Mouse (Mus musculus) right cerebral cortex, postnatal 36 days (tissue): ENCODE data around the gene Txndc15.
A peak's percentile ranks its signal among the peaks of the same experiment; 100 is the strongest.
"Not testable (repeated sequence)": the region's sequence is repeated elsewhere in the genome, so short reads cannot be mapped to it uniquely, and the experiment has no call there.

Experiments used
- DNase-seq, 2 experiments: peaks; one replicate each; pipeline ENCODE4 v3.0.0; 2022; ENCODE audit warnings: low spot score in 2 of 2, mixed read lengths in 1 of 2

Gene Txndc15

DNA sequence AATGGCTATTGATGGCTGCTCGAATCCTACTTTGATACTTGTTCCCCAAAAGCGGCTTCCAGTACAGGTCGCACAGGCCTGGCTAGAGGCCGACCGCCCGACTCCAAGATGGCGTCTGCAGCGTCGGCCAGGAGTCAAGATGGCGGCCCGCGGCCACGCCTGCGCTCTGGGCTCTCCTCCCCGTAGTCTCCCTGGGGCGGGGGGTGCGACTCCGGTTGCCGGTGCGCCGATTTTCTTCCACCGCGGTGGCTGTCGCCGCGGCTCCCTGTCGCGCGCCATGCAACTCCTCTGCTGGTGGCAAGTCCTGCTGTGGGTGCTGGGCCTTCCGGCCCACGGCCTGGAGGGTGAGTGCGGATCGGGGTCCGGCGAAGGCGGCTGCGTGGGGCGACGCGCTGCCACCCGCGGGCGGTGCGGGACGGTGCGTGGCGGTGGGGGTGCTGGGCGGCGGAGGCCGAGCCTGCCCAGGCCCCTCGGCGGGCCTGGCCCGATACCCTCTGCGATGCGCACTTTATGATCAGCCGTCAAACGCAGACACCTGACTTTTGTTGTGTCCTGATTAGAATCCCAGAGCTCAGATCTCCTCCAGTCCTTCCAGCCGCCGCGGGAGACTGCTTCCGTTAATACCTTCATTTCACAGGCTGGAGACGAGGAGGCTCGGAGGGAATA lies at the start of gene Txndc15:
Txndc15 (plus strand) TSS at position 150 of the 666 bp plus-strand sequence.
- DNase-seq, result peak; percentile 77 to 80

DNA sequence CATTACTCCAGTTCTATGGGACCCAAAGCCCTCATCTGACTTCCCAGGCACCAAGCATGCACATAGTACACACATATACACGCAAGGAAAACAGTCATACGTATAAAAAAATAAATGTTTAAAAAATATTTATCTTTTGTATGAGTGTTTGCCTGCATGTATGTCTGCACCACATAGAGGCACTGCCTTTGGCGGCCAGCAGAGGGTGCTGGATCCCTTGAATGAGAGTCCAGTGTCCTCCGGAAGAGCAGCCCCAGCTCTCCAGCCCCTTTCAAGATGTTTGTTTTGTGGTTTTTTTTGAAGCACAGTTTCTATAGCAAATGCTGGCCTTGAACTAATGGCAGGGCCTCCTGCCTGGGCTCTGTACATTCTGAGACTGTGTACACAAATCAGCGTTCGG lies 45.9 kb upstream of the Txndc15 start:
- no peak for DNase-seq

DNA sequence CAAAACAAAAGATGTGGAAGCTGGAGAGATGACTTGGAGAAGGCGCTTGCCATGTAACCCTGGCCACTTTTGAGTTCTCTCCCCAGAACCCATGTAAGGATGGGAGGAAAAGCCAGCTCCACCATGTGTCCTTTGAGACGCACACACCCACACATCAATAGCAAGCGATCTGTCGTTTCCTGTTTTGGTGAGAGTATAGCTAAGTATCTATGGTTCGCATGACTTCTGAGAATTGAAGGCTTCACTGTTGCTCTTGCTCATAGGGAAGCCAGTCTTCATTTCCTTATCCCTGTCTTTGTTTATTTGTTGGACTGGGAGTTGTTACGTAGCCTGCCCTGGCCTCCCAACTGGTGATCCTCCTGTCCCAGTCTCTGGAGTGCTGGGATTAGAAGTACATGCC lies 41.7 kb upstream of the Txndc15 start:
- no peak for DNase-seq

DNA sequence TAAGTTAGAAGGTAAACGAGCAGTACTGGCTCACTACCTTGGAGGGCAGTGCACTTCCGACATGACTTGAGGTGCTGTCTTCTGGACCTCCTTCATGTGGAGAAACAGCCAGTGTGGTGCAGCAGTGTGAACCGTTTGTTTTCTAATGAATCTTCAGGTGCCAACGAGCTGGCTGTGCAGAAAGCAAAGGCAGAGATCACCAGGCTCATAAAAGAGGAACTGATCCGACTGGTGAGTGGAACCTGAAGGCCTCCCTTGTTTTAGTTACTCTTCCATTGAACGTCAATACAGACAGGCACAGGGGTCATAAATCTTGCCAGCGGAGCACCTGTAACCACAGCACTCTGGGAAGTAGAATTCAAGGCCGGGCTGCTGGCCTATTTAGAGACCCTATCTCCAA lies 37.1 kb upstream of the Txndc15 start:
- no peak for DNase-seq

DNA sequence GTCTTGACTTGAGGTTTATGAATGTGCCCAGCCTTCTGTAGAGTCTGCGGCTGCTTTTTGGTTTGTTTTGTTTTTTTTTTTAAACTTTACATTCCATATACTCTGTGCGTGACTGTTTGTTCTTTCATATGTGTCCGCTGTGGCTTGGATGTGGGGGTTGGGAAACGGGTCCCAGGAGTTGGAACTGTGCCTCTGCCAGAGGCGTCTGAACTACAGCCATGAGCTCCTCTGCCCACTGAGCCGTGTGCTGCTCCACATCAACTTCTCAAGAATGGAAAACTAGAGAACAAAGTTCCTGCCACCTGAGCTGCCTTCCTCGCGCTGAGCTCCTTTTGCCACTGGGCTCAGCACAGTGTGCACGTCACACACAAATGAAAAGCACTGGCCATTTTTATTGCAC lies 32.2 kb upstream of the Txndc15 start:
- no peak for DNase-seq

DNA sequence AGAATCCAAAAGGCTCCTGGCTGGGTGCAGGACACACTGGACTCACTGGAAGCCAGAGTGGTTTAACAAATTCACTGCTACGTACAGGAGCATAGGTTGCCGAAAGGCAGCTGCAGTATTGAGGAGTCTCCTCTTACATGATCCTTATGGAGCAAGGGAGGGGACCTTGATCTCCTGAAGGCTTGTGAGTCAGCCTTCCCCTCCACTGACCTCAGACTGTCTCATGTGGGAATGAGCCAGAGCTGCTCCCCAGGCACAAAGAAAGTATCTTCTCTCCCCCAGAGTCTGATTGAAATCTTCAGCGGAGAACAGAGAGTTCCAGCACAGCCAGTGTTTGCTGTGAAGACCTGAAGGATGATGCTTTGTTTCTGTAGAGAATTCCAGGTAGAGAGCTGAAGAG lies 30.9 kb upstream of the Txndc15 start:
- no peak for DNase-seq

DNA sequence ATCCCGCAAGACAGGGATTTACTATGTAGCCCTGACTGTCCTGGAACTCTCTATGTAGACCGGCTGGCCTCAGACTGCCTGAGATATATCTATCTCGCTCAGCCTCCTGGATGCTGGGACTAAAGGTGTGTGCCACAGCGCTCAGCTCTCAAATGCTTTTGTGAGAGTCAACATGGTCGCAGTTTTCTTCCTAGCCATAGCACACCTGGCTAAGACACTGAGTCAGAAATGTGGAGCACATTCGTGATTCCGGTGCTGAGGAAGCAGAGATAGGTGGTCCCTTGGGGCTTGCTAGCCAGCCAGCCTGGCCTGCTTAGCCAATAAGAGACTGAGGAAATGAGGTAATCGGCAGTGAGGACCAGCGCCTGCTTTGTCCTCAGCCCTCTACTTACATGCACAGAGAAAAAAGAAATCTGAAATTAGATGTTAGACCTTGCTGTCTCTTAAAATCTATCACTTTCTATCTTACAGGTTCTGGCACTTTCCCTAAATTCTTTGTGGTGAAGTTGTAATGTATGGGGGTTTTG lies 28.3 kb upstream of the Txndc15 start:
- DNase-seq, result no peak

DNA sequence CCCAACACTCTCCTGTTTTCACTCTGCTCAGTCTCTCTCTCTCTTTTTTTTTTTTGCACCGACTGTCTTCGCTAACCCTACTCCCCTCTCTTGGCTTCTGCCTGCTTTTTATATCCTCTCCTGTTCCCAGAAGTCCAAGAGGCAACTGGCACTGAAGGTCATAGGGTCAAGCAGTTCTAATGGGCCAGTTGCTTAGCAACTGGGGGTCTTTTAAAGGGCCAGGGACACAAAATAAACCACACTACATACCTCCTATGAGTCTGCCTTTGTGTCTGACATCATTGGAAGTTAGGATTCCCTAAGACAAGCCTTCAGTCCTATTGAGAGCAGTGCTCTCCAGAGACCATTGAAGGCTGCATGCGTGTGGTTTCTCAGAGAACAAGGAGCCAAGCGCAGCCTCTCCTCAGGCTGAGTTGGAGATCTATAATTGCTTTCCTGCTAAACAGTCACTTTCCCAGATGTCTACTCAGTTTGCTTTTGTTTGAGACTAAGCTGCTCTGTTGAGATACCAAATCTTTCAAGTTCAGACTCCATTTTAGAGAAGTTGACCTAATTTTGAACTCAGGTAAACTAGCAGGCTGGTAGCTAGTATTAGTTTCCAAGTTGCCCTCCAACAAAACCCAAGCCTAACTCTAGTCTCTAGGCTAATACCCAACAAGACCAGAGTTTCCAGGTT lies 26.4 kb upstream of the Txndc15 start:
- DNase-seq, result no peak

DNA sequence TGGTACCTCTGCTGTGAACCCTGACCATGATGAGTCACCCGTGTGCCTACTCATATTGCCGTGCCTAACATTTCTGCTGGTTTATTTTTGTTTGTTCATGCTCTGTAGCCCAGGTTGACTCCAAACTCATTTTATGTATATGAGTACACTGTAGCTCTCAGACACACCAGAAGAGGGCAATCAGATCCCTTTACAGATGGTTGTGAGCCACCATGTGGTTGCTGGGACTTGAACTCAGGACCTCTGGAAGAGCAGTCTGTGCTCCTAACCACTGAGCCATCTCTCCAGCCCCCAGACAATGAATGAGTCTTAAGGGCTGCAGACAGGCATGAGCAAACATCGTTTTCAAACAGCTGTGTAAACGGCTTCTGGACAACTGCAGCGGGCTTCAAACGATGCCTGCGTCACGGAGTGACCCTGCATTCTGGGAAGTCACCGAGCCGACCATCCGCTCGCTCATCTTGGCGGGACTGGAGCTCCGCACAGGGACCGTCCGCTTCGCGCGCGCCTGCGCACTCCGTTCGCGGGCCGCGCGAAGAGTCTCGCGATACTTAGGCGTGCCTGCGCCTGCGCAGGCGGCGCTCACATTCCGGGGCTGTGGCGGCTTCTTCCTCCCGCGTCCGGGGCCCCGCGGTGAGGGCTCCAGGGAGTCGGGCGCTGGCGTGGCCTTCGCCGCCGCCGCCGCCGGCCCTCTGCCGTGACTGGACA lies 21.8 kb upstream of the Txndc15 start, which contains the start of gene B230219D22Rik:
B230219D22Rik (plus strand) TSS at position 590 of the 708 bp plus-strand sequence.
- DNase-seq, result peak; percentile 80 to 82

DNA sequence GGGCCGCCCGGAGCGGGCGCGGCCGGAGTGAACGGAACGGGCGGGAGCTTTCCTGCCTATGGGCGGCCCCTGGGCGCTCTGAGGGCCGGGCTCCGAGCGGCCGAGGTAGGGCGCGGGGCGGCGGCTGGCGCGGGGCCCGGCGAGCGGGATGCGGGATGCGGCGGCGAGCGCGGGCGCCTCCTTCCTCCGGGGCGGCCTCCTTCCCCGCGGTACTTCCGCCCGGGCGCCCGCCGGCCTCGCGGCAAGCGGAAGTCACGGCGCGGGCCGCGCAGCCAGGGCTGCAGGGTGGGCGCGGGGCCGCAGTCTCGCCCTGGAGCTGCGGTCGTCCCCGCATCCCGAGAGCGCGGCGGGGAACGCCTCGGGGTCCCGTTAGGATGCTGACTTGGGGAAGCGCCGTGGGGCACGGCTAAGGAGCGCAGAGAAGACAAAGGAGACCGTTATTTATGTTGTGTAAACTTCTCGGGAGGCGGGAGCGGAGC lies 21.2 kb upstream of the Txndc15 start:
- DNase-seq, result peak in 1 of 2 experiments; percentile 6

DNA sequence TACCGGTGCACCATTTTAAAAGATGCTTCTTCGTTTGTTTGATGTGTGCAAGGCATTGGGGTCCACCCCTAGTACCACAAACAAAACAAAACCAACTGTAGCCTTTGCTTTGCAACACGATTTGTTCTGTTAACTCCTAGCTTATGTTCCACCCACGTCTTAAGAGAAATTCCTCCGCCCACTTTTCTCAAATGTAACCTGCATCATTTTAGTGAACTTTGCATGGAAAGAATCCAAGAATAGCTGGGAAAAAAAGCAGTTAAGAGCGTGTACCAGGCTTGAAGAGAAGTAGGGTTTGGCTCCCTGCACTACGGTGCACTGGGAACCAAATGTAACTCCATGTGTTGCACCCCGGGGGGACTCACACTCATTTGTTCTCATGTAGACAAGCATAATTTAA lies 20.3 kb upstream of the Txndc15 start:
- DNase-seq, result no peak

DNA sequence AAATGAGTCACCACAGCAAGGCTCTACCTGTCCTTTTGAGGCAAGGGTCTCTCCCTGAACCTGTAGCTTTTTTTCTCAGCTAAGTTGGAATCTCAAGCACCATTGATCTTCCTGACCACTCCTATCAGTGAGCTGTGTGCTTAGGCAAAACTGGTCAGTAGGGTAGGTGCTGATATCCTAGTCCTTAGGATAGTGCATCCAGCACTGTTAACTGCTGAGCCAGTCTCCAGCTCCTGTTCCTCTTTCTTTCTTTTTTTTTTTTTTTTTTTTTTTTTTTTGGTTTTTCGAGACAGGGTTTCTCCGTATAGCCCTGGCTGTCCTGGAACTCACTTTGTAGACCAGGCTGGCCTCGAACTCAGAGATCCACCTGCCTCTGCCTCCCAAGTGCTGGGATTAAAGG lies 18.5 kb upstream of the Txndc15 start:
- DNase-seq, result not testable (repeated sequence)

DNA sequence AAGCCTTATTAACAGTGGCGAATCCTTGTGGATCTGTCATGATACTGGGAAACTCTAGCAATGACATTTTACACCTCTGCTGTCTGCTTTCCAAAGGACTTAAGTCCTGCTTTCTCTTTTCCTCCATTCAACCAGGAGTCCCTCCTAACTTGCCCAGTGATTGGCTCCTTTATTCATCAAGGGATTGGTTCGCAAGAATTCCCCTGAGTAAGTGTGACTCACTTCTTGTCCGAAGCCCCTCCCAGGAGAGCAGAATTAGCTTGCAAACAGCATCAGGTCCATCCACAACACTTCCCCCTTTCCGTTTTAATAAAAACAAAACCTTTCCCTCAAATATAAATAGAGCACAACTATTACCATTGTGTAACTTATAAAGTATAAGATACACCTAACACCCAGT lies 10.1 kb upstream of the Txndc15 start:
- no peak for DNase-seq

DNA sequence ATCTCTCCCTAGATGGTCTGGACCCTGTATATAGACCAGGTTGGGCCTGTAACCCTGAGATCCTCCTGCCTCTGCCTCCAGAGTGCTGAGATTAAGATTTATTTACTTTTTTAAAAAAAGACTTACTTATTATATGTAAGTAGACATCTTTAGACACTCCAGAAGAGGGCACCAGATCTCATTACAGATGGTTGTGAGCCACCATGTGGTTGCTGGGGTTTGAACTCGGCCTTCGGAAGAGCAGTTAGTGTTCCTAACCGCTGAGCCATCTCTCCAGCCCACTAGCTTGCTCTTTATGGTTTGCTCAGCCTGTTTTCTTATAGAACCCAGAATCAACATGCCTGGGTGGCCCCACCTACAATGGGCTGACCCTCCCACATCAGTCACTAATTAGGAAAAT lies 1.6 kb upstream of the Txndc15 start:
- DNase-seq, result no peak

DNA sequence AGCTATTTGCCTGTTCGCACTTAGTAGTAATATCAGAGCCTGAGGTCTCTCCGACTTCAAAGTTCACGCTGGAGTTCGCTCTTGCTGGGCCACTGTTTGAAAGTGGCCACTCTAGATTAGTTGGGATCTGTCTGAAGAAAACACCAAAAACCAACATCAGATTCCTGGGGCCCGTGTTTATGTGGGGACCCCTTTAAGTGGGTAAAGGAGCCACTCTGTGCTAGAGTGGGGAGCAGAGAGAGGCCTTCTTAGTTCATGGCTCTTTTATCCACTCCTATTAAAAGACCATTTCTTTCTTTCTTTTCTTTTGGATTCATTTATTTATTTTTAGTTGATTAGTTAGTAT lies 690 bp downstream of the Txndc15 start:
- DNase-seq, result no peak

DNA sequence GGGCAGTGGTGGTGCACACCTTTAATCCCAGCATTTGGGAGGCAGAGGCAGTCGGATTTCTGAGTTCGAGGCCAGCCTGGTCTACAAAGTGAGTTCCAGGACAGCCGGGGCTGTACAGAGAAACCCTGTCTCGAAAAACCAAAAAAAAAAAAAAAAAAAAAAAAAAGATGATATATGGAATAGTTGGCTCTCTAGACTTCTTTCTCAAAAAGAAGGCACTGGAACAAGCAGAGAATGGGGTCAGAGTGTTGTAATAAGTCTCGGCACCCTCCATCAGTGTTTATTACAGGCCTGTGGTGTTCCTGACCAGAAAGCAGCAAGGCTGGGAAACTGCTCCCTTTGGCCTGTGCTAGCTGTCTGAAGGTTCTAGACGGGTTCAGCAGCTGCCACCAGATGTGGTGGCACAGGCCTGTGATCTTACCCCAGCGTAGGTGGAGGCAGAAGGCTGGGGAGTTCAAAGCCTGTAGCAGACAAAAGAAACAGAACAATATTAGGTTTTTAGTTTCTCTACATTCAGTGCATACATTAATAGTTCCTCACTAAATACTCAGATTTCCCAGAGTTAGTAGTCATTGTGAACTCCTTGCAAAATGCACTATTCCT lies 1.6 kb downstream of the Txndc15 start:
- no peak for DNase-seq

DNA sequence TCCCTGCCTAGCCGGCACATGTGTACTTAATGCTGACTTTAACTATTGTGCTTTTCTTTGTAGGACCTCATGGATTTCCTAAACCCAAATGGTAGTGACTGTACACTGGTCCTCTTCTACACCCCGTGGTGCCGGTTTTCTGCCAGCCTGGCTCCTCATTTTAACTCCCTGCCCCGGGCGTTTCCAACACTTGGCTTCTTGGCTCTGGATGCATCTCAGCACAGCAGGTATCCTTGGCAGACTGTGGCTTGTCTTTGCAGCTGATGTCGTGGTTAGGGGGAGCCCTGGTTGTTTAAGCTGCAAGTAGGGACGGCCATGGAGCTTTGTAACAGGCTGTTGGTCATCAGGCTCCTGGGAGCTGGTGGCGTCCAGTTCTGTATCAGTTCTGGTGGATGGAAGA lies 7.1 kb downstream of the Txndc15 start:
- no peak for DNase-seq

DNA sequence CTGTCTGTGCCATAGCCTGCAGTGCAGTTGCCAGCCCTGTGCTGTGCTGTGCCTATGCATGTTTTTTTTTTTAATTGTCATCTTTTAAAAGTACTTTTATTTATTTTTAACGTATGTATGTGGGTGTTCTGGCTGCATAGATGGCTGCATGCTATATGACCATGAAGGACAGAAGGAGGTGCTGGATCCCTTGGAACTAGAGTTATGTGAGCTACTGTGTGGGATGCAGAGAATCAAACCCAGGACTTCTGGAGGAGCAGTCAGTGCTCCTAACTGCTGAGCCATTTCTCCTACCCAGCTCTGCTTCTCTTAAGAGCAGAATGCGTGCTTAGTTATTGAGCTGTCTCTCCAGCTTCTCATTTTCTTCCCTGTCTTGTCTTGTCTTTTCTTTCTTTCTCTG lies 7.5 kb downstream of the Txndc15 start:
- no peak for DNase-seq

DNA sequence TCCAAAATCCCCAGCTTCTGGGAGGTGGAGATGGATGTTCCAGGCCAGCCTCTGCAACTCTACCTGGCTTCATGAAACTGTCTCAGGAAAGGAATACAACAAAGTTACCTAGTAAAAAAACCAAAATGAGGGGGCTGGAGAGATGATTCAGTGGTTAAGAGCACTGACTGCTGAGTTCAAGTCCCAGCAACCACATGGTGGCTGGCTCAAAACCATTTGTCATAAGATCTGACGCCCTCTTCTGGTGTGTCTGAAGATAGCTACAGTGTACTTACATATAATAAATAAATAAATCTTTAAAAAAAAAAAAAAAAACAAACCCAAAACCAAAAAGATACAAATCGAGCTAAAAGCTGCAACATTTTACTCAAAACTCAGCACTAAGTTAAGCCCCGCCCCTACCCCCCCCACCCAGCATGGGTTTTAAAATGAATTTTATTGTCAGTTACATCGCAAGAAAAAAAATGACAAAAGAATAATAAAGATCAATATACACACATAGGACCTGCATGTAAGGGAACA lies 12.2 kb downstream of the Txndc15 start:
- no peak for DNase-seq

DNA sequence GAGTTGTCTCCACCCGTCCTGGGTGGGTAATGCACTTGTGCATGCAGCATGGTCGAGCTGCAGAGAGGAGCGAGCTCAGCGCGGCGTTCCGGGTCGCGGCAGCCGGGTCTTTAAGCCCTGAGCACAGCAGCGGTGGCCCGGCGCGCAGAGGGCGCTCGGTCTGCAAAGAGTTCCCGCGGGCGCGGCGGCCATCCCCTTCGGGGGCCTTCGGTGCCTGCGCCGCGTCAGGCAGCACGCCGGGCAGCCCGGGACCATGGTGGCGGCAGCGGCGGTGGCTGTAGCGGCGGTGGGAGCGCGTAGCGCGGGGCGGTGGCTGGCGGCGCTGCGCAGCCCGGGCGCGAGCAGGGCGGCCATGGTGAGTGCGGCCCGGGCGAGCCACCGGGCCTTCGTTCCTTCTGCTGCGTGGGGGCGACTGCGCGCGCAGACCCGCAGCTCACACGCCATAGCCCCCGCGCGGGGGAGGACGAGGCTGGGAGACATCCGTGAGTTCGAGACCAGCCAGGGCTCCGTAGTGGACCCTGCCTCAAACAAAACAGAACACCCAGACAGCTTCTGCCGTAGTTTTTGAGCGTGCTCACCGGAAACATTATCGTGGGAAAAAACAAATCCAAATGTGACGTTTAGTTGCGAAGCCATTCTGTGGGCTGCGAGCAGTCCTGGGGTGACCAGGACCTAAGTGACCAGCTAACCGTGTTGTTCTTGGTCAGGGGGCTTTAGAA lies 12.8 kb downstream of the Txndc15 start, which contains the start of gene Pcbd2:
Pcbd2 (plus strand) TSS at position 249 of the 719 bp plus-strand sequence.
- DNase-seq, result peak; percentile 62 to 71

DNA sequence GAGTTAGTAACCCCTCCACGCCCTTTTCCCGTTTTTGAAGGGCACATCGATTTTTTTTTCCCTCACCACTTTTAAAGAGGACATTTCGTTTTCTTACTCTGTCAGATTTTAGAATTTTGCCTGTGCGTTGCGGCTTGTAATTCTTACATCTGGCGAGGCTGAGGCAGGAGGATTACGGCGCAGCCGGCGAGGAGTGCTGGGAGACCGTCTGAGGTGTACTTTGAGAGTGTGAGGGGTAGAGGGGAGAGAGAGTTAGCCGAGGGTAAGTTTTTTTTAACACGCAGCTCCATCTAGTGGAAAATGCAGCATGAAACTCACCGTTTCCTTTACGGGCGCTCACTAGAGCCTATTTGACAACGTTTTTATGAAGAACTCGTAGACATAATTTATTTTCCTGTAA lies 13.4 kb downstream of the Txndc15 start:
- peak; percentile 26 to 32 for DNase-seq
